Mouse (Mus musculus): Measurements from ENCODE around the gene Rpl27a.
A peak's percentile ranks its signal among the peaks of the same experiment; 100 is the strongest.

GRCm38 (mm10) chr7:109518838-109519696, at the start of gene Rpl27a:
- TF ChIP-seq CTCF (IDR thresholded peaks at IDR 0.05; ENCODE audit: low read depth, low read length) (no peak), POLR2A (IDR thresholded peaks at IDR 0.05; ENCODE audit: insufficient read depth, low read length) (peak; percentile 84)
